Mouse (Mus musculus): ENCODE measurements at regions not wholly inside any gene's neighbourhood (a gene's known extent, or its start where the extent isn't known, plus 50 kb on each side); places are given as distances from the start of the nearest gene placed in this dataset.

DNA sequence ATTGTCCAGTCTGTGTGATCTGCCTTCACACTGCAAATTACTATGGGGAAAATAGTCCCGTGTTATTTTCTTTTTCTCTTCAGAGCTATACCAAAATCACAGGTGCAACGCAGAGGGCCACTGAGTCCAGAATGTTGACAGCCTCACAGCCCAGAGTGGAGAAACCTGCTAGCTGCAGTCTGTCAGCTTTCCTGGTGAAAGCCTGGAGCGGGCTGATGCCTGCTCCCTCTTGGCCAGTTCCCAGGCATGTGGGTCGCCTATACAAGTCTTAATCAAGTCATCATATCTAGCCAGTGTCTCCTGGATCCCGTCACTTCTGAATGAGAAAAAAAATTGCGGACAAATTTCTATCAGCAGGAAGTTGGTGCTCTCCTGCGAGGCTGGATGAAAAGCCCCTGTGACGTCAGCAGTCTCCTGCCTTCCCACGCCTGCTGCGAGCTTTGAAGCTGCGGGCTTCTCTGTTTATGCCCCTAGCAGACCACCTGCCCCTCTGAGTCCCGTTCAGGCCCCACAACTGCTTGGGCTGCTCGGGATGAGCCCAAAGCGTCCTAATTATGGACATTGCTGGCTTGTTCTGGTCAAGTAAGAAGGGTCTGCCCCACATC, 227.1 kb upstream of the Hes1 start:
- no peak for DNase-seq (ENCODE audit: low spot score)

DNA sequence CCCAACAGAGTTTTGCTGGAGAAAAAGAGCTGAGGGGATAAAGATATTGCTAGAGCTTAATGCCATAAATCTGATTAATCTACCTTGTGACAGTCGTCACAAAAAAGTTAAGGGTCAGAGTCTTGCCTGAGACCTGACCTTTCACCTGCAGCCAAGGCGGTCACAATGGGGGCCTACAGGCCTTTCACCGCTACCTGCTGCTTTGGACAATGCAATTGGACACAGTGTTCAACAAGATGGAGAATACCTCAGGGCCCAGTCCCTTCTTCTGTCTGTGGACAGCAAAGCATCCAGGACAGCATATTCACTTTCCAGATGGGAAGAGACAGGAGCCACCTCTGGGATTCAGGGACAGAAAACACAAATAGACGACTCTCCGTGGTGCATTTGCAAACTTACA, 226.3 kb upstream of the Hes1 start:
- no peak for DNase-seq (ENCODE audit: low spot score)

DNA sequence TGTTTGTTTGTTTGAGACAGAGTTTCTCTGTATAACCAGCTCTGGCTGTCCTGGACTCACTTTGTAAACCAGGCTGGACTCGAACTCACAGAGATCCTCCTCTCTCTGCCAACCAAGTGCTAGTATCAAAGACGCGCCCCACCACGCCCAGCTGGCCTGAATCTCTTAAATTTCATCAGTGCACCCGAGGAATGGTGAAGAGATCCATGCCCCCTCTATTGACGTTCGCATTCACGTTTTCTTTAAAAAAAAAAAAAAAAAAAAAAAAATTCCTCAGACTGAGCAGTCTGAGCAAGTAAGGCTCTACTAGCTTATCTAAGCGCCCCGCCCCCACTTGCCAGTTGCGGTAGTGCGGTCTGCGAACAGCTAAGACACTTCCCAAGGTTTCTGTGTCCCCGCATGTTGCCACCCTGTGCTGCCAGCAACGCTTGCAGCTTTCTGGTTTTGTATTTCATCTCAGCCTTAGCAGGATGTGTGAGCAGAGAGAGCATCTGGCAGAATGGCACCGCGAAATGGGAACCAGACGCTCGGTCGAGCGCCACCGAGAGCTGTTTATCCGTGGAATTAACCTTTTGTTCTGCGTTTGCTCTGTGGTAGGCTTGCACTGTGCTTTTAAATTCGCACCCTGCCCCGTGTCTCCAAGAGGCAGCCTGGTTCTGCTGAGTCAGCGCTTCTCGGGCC, 225.1 kb upstream of the Hes1 start:
- peak; percentile 78 for DNase-seq (ENCODE audit: low spot score)

DNA sequence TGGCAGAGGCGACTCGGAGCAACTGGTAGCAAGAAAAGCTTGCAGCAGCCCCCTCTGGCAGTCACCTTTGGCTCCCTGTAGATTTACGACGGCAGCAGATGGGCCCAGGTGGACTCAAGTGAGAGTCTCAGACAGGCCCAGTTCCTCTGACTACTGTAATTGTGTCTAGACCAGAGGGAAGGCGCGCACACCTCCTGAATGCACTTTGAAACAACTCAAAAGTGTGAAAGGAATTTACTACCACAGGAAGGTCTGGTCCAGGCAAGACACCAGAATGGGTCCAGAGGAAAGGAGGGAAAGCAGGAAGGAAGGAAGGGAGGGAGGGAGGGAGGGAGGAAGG, 224.6 kb upstream of the Hes1 start:
- DNase-seq (ENCODE audit: low spot score): no peak

GRCm38 (mm10) chr16:29840412-29840811, 223.8 kb upstream of the Hes1 start:
- no peak for DNase-seq (ENCODE audit: low spot score)

DNA sequence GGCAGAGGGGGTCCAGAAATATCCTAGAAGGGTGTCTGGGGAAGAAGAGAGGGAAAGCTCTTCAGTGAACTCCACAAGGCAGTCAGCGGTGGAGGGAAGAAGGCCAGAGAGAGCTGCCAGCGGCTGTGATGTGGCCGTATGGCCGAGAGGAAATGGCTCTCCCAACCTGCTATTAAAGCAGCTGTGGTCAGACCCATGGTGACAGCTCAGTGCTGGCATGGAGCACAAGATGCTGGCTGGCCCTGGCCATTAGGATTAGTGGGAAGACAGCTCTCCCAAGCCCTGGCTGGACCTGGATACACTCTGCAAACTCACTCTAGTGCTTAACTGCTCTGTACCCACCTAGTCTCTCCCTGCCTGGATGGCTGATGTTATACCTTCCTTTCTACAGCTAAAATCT, 223.1 kb upstream of the Hes1 start:
- no peak for DNase-seq (ENCODE audit: low spot score)

- no peak for DNase-seq (ENCODE audit: low spot score)
These were observed 222.1 kb upstream of the Hes1 start for GRCm38 (mm10) chr16:29842071-29842470.

DNA sequence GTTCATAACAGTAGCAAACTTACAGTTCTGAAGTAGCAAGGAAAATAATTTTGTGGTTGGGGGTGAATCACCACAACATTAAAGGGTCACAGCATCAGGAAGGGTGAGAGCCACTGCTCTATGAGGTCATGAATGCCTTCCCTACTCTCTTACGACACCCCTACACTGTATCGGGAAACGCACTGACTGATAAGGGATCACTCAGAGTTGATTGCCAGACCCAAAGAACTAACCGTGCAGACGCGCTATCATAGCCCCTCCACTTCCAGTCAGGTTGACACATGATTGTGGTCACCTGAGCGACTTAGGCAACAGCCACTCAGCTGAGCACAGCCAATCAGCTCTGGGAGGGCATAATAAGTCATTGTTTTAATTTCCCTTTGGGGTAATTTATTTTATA, 220.7 kb upstream of the Hes1 start:
- no peak for DNase-seq (ENCODE audit: low spot score)

- no peak for DNase-seq (ENCODE audit: low spot score)
These were observed 219.2 kb upstream of the Hes1 start for GRCm38 (mm10) chr16:29844706-29845596.

GRCm38 (mm10) chr16:29845597-29845986, 218.6 kb upstream of the Hes1 start:
- no peak for DNase-seq (ENCODE audit: low spot score)

DNA sequence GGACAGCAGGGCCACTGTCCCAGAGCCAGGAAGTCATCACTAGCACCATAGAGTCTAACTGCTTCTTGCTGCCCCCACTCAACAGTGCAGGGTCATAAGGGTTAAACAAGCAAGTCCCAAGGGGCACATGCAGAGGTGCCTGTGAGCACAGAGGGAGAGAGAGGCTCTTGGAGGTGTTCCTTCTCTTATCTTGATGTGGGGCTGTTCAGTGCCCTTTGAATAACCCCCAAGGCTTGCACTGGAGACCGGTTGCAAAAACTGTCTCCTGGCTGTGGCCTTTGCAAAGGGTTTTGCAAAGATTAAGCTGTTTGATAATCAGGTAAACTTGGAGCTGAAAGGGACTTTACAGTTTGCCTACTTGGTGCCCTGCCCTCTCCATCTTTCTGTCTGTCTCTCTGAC, 217.1 kb upstream of the Hes1 start:
- DNase-seq (ENCODE audit: low spot score): no peak

DNA sequence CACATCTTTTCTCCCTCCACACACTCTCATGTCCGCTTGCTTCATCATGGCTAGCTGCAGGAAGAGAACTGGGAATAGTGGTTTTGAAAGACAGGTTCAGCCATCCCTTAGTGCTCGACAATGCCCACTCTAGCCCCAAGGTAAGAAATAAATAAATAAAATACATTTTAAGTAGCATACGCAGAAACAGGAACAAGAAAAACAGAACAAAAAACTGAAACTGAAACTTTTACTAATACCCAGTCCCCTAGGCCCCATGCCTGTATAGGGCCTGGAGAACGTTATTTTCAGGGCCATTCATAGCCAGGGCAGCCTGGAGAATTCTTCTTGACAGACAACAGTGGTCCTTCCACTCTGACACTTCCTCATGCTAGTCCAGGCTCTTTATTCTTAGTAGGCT, 216.4 kb upstream of the Hes1 start:
- DNase-seq (ENCODE audit: low spot score): no peak

- no peak for DNase-seq (ENCODE audit: low spot score)
These were observed 215.7 kb upstream of the Hes1 start for GRCm38 (mm10) chr16:29848527-29848926.

- no peak for DNase-seq (ENCODE audit: low spot score)
These were observed 214.7 kb upstream of the Hes1 start for GRCm38 (mm10) chr16:29849511-29849910.

- no peak for DNase-seq (ENCODE audit: low spot score)
These were observed 213.6 kb upstream of the Hes1 start for GRCm38 (mm10) chr16:29850616-29851015.

DNA sequence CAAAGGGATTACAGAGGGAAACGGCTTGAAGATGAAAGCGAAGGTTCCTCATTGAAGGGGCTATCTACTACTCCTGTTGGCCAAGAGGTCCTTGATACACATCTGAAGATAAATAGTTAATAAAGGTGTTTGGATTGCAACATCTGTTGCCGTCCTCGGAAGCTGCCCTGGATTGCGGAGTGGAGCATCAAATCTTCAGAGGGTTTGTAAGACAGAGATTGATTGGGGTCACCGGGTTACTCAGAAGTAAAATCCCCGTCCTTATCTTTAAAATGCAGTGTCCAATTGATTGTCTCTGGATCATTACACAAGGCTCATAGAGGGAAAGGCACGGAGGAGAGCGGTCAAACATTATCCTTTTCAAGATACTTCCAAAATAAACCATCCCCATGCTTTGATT, 212.4 kb upstream of the Hes1 start:
- no peak for DNase-seq (ENCODE audit: low spot score)

DNA sequence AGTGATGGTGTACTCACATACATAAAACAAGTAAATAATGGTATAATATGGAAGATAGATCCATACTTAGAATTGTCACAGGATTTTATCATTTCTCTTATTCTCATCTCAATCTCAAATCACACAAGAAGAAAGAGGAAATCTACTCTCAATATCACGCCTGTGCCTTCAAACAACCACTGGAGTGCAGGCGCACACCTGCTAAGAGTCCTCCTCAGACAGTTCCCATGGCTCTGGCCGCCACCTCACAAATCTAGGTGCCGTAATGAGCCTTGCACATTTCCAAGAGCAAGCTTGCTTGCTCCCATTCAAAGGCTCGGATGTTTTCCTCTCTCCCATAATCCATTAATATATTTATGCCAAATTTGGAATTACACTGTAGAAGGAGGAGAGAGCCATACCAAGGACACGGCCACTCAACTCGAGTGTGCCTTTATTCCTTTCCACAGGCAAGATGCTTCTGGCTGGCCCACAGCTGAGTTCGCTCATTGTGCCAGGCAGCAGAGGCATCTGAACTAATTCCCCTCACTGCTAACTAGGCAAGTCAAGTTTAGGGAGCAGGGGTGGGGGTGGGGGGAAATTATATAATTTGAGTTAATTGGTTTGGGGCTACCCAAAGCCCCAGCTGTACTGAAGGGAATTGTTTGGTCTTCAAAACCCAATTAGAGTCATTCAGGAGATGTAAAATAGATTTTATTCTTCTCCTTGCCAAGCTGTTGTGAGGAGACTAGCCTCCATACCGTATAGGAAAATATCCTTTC, 209.2 kb upstream of the Hes1 start:
- DNase-seq (ENCODE audit: low spot score): no peak

DNA sequence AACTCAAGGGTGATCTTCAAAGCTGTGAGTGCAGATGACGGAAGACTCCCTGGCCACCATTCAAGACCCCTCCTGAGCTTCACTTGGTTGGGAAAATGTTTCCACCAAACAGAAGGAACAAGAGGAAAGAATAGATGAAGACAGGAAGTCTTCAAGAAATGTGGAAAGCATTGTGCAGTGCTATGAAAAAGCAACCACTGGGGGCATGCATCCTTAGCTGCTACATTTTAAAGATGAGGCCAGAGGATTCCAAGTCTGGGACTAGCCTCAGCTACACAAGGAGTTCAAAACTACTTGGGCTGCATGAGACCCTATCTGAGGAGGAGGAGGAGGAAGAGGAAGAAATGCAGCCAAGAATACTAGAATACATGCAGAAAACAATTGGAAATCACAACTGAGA, 207.6 kb upstream of the Hes1 start:
- DNase-seq (ENCODE audit: low spot score): no peak

DNA sequence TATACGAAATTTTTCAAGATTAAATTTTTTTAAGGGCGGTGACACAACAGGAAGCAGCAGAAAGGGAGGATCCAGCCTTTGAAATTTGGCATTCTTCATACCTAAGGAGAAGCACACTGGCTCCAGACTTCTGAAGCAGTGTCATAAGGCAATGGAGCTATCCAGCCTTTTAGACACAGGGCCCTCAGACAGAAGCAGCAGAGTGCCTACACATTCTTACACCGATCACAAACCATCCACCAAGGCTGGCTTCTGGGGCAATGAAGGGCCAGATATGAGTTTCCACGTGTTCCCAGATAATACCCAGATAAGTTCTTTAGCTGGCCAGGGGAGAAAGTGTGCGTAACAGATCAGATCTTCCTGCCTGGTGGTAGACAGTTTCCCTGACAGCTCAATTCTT, 205.5 kb upstream of the Hes1 start:
- DNase-seq (ENCODE audit: low spot score): no peak

DNA sequence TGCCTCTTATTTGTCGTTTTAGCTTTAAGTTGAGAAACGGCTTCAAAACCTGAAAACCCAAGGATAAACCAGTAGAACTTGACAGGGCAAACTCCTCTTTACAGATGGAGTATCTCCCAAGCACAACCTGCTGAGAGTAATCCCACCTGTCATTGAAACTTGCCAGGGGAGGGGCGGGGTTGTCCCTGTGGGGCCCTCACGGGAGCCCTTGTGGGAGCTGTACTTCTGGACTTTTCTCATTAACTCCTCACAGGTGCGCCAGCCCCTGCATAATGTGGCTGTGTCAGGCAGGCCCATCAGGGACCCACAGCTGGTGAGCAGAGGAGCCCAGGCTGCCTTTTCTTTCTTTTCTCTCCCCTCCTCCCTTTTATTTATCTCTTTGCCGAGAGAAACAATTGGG, 203.9 kb upstream of the Hes1 start:
- no peak for DNase-seq (ENCODE audit: low spot score)

DNA sequence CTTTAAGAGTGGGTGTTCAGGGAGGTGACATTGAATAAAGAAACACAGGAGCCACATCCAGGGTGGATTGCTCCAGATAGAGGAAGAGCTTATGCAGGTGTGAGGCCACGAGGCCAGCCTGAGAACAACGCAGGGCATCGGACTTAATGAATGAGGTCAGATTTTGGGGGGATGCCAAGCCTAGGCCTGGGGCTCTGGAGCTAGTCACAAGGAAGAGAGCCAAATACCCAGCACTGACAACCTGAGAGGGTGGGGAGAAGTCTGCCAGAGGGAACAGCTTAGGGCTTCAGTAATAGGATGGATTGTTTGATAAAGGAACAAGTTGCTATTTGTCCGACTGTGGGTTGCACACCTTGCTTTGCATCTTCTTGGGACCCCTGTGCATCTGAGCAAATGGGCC, 203.1 kb upstream of the Hes1 start:
- no peak for DNase-seq (ENCODE audit: low spot score)

DNA sequence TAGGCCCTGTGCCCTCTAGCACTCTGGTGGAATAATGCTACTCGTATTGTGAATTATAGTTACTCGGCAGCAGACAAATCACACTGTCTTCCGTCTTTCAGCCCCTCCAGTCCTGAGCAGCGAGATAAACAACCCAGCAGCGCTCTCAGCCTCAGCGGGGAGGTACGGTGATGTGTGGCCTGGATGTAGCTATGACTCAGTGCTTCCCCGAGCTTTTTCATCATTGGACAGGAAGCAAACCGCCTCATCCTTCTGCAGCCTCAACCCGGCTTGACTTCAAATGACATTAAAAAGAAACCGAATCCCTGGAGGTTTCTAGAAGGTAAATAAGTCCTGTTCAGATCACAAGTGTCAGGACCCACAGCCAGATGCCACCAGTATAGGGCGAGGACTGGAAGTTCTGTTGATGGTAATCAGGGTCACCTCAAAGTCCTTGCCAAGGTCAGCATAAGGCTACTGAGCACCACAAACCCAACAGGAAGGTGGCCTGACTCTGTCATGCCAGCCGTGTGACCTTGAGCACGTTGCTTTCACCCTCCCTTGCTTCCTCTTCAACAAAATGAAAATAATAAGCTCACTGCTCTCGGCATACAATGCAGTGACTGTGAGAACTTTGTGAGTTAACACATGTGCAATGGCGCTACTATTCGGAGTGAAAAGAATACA, 199.0 kb upstream of the Hes1 start:
- DNase-seq (ENCODE audit: low spot score): no peak

Data from testis, postnatal 10 days (tissue).